Mouse (Mus musculus): ENCODE measurements around the gene Fam57a.
A peak's percentile ranks its signal among the peaks of the same experiment; 100 is the strongest.

The Fam57a gene

GRCm38 (mm10) chr11:76179495-76180145 is at the start of gene Fam57a, which contains the start of gene Vps53:
TSS of gene Fam57a (plus strand) at chr11:76179671.
TSS of gene Vps53 (minus strand) at chr11:76179647.
- DNase-seq (ENCODE audit: low read depth, low spot score): peak; percentile 83

GRCm38 (mm10) chr11:76130859-76131258 is 48.6 kb upstream of the Fam57a start:
- no peak for DNase-seq (ENCODE audit: low read depth, low spot score)

GRCm38 (mm10) chr11:76135641-76136437 is 43.6 kb upstream of the Fam57a start:
- DNase-seq (ENCODE audit: low read depth, low spot score): no peak

DNA sequence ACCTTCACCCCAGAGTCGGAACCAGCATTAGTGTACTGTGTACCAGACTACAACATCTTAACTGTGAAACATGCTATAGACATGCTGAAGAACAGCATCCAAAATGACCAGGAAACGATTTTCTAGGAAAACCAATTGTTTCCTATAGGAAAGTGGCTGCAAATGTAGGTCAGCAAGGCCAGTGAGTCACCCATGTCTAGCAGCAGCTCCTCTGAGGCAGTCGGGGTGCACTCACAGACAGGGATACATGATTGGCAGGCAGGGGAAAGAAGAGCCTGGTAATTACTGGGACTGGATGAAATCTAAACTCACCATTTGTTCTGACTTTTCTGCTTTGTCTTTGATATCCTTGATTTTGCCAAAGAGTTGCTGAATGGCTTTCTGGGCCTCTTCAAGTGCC is 41.5 kb upstream of the Fam57a start:
- DNase-seq (ENCODE audit: low read depth, low spot score): no peak

- DNase-seq (ENCODE audit: low read depth, low spot score): no peak
These were observed 35.1 kb upstream of the Fam57a start for GRCm38 (mm10) chr11:76144386-76144785.

GRCm38 (mm10) chr11:76145169-76145568 is 34.3 kb upstream of the Fam57a start:
- DNase-seq (ENCODE audit: low read depth, low spot score): no peak

DNA sequence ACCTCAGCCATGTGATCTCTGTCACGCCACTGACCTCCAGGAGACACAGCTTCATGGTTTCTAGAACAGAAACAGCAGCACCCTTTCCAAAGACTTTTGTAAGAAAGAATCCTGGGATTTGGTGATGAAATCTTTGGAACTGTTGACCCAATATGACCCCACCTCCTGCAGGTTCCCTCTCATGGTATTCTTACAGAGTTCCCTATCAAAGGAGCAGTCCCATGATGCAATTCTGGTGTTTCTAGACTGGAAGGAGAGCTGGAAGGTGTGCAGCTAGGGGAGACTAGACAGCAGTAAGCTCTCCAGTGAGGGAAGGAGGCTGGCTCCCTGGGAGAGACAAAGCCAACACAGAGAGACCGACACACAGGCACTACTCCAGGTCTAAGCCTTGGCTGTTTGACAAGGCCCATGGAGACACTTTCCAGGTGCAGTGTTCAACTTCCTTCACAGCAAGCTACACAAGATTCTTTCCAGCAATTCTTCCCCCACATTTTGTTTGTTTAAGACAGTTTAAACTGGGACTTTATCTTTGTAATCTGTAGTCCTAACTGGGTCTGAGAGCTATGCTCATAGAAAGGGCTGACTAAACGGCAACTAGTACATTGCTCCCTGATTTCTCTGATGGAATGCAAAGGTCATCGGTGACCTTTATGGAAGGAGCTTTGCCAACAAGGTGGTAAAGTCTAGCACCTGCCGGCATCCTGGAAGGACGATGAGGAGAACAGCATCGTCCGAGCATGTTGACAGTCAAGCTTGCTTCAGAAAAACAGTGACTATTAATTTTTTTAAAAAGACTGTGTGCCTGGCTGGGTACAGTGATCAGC is 33.1 kb upstream of the Fam57a start:
- DNase-seq (ENCODE audit: low read depth, low spot score): no peak

- peak; percentile 12 for DNase-seq (ENCODE audit: low read depth, low spot score)
These were observed 31.1 kb upstream of the Fam57a start for GRCm38 (mm10) chr11:76148055-76149008.

DNA sequence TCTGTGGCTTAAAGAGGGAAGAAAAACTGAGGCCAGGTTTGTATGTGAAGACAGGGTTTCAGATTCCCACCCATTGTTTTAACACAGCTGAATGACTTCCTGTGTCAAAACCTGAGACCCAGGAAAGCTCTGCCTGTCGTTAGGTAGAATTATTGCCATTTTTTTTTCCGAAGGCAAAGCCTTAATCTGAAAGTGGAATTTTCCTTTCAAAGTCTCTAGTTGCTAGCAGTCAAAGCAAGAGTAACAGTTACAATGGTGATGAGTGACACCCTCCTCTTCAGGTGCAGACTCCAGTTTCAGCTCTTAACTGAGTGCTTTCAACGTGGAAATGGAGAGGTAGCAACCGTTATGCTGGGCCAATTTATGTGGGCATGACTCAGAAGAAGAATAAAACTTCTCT is 28.5 kb upstream of the Fam57a start:
- peak; percentile 33 for DNase-seq (ENCODE audit: low read depth, low spot score)

DNA sequence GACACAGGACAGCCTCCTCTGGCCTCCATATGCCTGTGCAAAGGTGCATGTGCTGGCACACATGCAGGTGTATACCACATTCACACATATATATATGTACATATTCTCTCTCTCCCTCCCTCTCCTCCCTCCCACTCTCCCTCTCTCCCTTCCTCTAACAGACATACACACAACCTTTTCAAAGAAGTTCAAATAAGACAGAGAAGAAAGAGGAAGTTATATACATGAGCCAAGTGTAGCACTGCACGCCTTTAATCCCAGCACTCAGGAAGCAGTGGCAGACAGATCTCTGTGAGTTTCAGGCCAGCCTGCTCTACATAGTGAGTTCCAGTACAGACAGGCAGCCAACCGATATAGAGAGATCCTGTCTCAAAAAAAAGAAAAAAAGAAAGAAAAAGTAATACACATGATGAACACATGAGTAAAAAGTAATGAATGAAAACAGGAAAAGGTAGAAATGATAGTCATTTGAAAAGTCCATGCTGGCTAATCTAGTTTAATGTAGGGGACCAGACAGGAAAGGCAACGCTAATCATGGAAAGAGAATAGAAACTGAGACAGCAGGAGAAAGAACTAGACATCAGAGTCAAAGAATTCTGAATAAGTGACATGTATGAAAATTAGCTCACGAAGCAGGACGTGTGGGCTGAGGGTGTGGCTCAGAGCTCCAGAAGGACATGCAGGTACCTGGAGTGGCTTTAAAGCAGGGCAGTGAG is 26.1 kb upstream of the Fam57a start:
- DNase-seq (ENCODE audit: low read depth, low spot score): no peak

GRCm38 (mm10) chr11:76154200-76154599 is 25.3 kb upstream of the Fam57a start:
- DNase-seq (ENCODE audit: low read depth, low spot score): no peak

DNA sequence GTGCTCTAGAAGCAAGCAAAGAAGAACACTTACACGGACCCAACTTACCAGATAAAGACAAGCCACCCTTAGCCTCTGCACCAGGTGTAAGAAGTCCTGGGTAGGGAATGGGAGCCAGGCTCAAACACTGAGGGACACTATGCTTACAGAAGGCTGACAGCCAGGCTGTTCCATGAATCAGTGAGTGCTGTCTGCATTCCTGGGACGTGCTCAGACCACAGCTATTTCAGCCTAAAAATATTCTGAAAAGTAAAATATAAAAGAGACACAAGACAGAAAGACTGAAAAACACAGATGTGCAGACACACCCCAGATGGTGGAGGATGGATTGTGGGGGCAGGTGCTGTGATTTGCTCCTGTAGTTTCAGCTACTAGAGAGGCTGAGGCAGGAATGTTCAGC is 24.6 kb upstream of the Fam57a start:
- no peak for DNase-seq (ENCODE audit: low read depth, low spot score)

- no peak for DNase-seq (ENCODE audit: low read depth, low spot score)
These were observed 21.1 kb upstream of the Fam57a start for GRCm38 (mm10) chr11:76158375-76158774.

DNA sequence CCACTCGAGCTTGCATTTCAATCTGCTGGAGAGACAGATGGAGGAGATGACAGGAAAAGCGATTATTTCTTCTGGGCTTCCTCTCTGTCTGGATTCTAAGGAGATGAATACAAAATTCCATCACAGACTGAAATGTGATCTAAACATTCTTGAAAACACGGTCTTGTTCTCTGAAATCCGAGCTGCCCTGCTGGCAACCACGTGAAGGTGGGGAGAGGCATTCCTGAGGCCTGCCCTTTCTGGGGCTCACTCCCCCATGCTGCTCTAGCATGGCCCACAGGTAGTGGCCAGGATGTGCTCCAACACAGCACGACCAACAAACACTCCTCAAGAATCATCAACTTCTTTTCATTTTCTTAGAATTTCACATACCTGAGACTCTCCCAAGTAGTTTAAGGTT is 19.2 kb upstream of the Fam57a start:
- peak; percentile 26 for DNase-seq (ENCODE audit: low read depth, low spot score)

- no peak for DNase-seq (ENCODE audit: low read depth, low spot score)
These were observed 12.8 kb upstream of the Fam57a start for GRCm38 (mm10) chr11:76166657-76167056.

GRCm38 (mm10) chr11:76167079-76167765 is 12.2 kb upstream of the Fam57a start:
- DNase-seq (ENCODE audit: low read depth, low spot score): peak; percentile 62

DNA sequence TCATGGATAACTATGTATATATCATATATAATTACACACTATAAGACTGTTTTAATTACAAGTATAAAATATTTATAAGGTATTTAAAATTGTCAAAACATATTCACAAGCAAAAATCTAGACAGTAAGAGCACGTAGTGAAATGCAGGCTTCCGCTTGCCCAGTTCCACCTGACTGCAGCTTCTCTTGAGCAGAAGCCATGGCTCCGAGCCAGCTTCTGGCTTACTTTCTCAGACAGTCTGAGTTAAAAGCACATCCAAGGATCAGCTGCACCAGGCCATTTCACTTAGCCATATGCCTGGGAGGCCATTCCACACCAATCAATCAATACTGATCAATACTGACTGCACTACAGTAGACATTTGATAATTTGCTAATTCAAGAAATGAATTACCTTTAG is 10.5 kb upstream of the Fam57a start:
- no peak for DNase-seq (ENCODE audit: low read depth, low spot score)

- DNase-seq (ENCODE audit: low read depth, low spot score): no peak
These were observed 9.3 kb upstream of the Fam57a start for GRCm38 (mm10) chr11:76170207-76170606.

- DNase-seq (ENCODE audit: low read depth, low spot score): peak; percentile 74
These were observed 561 bp upstream of the Fam57a start for GRCm38 (mm10) chr11:76178726-76179494.
